Mouse (Mus musculus) frontal cortex, adult (tissue): ENCODE results near the gene Slc7a11.

Experiments
- ATAC-seq: cut with Nextera tagmentation; 2 replicates; pipeline ENCODE4 v1.9.2; 2017; ENCODE audit warnings: mild to moderate bottlenecking, moderate library complexity, mixed read lengths; ENCODE audit not compliant: low TSS enrichment

The Slc7a11 gene

DNA sequence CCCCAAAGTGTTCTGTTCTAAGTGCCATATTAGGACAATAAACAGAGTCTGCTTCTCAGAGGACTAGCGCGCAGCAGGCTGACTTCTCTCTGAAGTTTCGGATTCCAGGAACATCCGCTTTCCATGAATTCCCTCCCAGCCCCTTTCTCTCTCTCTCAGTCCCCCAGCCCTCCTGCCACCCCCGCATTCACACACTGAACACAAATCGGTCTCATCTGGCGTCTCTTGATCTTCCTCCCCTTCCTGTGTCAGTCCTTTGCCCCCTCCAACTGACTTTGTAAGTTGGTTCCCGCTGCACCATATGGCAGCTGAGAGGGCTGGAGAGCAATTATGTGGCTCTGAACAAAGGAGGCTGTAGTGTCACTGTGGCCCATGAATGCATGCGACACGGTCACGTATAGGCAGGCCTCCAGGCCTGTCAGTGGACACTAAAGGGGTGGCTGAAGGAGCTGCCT is 577.3 kb downstream of the Slc7a11 start:
- ATAC-seq: no peak

DNA sequence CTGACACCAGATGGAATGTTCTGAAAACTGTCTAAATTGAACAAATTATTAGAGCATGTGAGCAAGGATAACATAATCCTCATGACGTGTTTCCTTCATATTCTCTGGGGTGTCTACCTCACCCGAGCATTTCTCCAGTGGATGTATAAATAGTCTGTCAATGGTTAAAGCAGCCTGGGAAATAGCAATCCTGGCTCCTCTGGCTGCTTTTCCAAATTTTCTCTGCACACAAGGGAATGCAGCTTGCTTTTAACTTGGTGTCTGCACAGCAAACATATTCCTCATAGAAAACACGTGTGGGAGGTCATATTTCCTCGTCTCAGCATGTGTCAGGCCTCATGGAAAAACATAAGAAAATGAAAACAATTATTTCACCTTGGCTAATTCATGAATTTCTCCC is 586.6 kb downstream of the Slc7a11 start:
- no peak for ATAC-seq

DNA sequence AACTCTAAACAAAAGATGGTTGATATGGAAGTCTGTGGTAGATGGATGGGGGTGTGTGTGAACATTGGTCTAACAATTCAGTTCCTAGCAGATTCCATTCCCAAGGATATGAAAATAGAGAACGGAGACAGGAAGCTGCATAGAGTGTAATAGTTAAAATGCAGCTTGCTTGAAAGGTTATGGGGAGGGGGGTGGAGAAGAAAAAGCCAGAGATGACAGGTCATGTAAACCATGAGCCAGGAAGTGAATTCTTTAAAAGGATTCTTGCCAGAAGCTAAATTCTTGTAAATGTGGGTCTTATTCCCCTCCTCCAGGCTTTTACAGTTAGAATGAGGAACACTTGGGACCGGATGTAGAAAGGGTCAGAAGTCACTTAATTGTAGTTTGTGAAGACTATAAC is 589.1 kb downstream of the Slc7a11 start:
- ATAC-seq: no peak

DNA sequence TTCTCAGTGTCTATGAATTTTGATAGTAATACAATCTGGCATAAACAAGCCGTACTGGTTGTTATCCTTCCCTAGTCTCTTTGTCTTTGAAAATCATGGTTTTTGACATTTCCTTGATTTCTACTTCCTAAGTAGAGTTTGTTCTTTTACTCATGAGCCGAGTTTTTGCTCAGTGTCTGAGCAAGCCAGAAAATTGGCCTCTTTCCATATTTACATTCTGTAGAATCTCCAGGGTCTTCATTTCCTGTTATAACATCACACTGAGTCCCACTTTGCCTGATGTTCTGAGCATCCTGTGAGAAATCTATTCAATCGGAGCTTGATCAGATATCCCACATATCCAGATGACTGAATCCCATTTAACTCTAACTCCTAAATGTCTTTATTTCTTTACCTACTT is 600.4 kb downstream of the Slc7a11 start:
- no peak for ATAC-seq
